Mouse (Mus musculus) layer of hippocampus, adult 9-11 months (tissue): ENCODE measurements around the gene Urgcp.

Source experiments
- DNase-seq: peaks from one replicate; pipeline ENCODE4 v3.0.0; 2022

Gene Urgcp

DNA sequence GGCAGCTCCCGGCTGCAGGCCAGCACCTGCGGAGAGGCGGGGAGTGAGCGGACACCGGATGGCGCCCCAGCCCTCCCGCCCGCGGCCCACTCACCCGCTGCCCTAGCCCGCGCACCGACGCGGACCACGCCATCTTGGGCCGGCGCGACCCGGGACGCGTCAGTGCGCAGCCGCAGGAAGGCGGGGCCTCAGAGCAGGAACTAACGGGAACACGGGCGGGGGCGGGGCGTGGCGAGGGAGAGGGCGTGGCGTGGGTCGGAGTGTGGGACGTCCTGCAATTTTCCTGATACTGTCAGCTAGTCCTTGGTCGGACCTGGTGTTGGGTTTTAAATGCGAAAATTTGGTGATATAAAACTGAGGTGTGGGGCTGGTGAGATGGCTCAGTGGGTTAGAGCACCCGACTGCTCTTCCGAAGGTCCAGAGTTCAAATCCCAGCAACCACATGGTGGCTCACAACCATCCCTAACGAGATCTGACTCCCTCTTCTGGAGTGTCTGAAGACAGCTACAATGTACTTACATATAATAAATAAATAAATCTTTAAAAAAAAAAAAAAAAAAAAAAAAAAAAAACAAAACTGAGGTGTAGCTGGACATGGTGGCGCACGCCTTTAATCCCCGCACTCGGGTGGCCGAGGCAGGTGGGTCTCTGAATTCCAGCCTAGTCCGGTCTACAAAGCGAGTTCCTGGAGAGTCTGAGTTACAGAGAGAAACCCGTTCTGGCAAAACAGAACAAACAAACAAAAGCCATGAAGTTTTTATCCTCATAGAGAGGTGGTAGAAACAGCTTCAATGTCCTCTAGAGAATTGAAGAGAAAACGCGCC is 54.4 kb downstream of the Urgcp start:
- peak; percentile 84 for DNase-seq

DNA sequence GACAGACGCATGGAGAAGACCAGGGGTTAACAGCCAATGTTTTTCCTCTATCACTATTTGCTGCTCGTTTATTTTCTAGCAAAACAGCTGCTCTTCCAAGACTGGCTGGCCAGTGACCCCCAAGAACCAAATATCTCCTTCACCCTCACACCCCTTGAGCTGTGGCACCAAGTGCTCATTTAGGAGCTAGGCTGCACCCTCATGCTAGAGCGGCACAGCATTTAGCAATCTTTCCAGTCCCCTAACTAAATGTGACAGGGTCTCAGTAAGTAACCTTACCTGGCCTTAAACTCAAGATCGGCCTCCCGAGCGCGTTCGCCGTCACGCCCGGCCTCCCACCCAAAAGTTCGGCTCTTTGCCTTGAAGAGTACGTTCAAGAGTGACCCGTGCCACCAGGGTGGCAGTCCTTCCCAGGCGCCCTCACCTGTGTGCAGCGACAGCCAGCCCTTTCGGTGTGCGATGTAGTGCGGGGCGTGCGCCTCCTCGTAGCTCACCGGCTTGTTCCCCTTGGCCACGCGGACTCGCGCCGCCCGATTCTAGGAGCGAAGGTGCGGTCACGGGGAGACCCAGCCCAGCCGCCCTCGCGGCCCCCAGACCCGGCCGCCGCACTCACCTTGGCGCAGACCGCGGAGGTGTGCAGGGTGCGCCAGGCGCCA is 55.2 kb downstream of the Urgcp start:
- no peak for DNase-seq

GRCm38 (mm10) chr11:5705972-5706371 is 56.2 kb downstream of the Urgcp start:
- DNase-seq, result no peak

- no peak for DNase-seq
Measured at GRCm38 (mm10) chr11:5703341-5703740, 58.8 kb downstream of the Urgcp start.

- no peak for DNase-seq
Measured at GRCm38 (mm10) chr11:5702957-5703332, 59.2 kb downstream of the Urgcp start.

GRCm38 (mm10) chr11:5702271-5702956 is 59.8 kb downstream of the Urgcp start:
- DNase-seq, result no peak

- no peak for DNase-seq
Measured at GRCm38 (mm10) chr11:5701821-5702220, 60.4 kb downstream of the Urgcp start.

- DNase-seq, result no peak
Measured at GRCm38 (mm10) chr11:5701300-5701699, 60.9 kb downstream of the Urgcp start.

- no peak for DNase-seq
Measured at GRCm38 (mm10) chr11:5700808-5701207, 61.4 kb downstream of the Urgcp start.

DNA sequence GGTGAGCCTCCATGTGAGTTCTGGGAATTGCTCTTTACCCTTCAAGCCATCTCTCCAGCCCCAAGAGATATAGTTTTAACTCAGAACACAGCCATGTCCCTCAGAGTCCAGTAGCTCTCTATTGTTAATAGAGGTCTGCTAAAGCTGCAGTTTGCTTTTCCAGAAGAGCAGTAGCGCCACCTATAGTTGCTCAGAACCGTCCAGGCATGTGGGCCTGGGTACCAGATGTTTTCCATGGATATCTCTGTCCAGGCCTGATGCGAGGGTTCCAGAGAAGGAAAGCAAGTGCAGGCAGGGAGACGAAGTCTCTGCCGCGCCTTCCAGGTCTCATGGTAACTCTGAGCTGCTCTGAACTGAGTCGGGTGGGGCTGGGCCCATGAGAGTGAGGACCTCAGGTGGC is 70.4 kb downstream of the Urgcp start:
- no peak for DNase-seq

- DNase-seq, result no peak
Measured at GRCm38 (mm10) chr11:5684283-5684682, 77.9 kb downstream of the Urgcp start.

DNA sequence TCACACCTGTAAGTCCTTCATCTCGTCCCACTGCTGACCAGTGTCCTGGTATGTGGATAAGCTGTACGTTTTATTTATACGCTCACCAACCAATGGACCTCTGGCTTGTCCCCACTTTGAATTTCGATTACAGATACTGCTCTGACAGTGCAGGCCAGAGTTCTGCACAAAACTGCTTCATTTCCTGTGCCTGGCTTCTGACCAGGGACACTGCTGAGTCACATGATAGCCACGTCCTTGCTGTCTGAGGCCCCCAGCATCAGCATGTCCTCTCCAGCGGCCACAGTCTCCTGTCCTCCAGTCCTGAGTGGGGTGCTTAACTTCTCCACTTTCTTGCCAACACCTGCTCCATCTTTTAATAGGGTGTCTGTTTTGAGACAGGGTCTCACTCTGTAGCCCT is 79.6 kb downstream of the Urgcp start:
- DNase-seq, result no peak
